Mouse (Mus musculus): ENCODE measurements around the gene Ern2. TPM values are rescaled to one million over a fixed set of nuclear protein-coding genes. Genes with fewer than 3 reads are reported as not detected.

The Ern2 gene
- total RNA-seq, 2 experiments from 2014 or later: not detected

DNA sequence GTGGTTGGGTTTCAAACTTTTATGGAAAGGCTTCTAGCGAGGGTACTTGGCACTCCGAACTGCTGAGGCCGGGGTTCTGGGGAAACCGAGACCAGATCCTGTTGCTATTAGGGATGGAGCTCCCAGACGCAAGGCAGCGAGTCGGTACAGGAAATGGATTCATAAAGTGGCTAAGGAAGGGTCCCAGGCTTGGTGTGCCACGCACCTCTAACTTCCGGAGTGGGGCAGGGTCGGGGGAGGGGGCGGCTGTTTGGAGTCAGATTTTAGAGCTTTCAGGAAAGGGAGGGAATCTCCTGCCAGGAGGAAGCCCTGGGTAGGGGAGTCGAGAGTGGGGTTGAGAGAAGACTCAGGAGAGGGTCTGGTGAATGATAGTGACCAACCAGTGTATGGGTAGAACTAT, 26.0 kb downstream of the Ern2 start:
- DNase-seq (ENCODE audit: low spot score in 2 of 2): no peak

DNA sequence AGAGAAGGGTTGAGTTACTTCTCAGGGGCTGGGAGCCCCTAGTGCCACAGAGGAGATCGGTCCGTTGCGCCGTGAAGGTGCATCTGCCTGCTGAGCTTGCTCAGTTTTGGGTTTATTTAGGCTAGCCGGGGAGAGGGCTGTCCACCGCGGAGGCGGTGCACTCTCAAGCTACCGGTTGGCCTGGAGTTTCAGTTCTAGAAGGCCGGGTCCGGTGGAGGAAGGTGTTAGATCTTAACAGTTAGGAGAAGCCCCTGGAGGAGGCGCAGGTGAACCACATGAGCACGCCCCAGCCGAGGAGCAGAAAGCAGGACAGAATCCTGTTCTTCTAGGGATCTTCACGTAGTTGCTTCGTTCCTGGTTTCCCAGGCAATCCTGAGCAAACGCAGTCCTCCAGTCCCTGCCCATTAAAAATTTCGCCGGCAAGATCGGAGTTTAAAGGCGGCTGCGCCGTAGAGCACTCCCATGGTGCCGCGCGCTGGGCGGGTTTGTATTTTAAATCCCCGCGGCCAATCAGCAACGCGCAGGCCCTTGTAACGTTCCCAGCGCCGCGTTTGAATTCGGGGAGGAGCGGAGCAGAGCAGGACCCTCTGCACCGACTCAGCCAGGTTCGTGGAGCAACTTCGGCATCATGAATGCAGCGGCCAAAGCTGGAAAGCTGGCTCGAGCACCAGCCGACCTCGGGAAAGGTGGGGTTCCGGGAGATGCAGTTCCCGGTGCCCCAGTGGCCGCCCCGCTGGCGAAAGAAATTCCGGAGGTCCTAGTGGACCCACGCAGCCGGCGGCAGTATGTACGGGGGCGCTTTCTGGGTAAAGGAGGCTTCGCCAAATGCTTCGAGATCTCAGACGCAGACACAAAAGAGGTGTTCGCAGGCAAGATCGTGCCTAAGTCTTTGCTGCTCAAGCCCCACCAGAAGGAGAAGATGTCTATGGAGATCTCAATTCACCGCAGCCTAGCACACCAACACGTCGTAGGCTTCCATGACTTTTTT, 26.8 kb downstream of the Ern2 start, which contains the start of gene Plk1:
Plk1 (plus strand) TSS at position 525 of the 988 bp plus-strand sequence.
- DNase-seq (ENCODE audit: low spot score in 2 of 2): peak; percentile 59 to 79

DNA sequence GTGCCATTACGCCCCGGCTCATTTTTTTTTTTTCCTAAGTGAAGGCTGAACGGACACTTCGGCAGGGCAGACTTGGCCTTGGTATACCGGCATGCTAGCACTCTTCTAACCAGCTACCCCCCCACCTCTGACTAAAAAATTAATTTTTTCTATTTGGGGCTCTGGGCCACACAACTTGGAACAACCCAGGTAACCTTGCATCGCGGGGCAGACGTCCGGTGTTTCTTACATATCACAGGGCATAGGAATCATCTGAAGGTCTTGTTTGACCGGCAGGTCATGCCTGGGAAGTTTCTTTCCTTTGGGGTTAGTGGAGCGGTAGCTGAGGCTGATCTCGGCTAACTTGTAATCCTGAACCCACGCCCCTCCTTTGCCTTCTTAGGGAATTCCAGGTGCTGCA, 27.5 kb downstream of the Ern2 start:
- DNase-seq (ENCODE audit: low spot score in 2 of 2): no peak

DNA sequence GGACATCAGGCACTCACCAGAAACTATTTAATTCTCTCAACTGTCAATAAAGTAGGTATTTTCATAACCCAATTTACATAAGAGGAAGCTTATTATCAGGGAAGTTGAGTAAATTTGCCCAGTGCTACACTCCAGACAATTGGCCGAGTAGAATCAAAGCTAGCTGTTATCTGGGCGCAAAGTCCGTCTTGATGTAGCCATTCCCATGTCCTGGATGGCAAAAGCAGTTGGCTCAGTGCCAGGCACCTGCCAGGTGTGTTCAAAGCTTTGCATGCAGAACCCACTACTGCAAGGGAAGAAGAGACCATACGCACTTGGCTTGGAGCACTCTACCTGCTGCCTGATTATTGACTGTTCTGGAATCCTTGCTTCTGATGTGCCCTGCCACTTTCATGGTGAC, 33.5 kb downstream of the Ern2 start:
- DNase-seq (ENCODE audit: low spot score in 2 of 2): no peak

DNA sequence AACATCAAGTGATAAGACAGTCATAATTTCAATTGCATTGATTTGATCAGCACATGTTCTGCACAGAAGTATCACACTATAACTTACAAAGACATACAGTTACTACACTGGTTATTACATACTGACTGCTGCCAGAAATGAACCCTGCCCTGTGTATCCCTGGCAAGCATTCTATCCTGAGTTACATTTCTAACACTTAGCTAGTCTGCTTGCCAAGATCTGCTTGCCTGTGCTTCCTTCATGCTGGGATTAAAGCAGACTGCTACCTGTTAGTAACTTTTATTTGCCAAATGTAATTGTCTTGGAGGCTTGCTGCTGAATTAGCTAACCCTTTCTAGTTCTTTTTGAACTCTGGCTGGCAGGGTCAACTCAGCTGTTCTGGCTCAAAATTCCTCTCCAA, 45.0 kb downstream of the Ern2 start:
- no peak for DNase-seq (ENCODE audit: low spot score in 2 of 2)

DNA sequence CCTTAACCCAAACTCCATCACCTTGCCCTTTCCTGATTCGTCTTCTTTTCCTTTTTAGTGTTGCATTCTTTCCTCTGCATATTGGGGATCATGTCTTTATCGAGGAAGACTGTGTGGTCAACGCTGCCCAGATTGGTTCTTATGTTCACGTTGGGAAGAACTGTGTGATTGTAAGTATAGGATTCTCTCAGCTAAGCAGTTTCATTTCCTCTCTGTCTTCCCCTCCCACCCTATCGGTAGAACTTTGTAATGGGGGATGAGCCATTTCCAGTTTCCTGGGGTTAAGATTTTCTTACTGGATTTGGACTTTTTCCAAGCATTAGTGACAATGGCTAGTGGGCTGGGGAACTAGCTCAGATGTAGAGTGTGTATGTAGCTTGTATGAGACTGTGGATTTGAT, 47.8 kb downstream of the Ern2 start:
- no peak for DNase-seq (ENCODE audit: low spot score in 2 of 2)

DNA sequence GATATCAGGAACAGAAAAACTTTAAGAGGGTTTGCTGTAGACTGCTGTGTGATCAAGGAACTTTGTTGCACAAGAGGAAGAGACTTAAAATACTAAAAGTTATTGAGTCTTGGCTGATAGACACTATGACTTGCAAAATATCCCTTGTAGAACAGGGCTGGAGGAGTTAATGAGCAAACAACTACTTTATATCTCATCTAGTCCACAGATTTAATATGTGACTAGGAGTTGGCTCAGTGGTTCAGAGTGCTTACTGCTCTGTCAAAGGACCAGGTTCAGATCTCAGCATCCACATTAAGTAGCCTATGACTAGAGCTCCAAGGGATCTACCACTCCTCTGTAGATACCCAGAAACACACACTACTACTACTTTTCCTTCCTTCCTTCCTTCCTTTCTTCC, 48.9 kb downstream of the Ern2 start:
- no peak for DNase-seq (ENCODE audit: low spot score in 2 of 2)

DNA sequence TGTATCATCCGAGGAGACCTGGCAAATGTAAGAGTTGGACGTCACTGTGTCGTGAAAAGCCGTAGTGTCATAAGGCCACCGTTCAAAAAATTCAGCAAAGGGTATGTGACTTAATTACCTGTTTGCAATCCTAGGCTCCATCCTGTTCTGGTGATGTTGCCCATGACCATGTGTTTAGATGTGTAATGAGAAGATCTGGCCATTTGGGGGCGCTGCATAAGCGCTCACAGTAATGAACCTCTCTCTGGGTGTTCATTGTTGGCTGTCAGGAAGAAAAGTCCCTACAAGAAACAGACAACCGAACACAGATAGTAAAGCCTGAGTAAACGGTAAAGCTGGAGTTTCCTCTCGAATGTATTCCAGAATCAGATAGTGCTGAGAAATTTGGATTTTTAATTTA, 50.9 kb downstream of the Ern2 start:
- no peak for DNase-seq (ENCODE audit: low spot score in 2 of 2)

DNA sequence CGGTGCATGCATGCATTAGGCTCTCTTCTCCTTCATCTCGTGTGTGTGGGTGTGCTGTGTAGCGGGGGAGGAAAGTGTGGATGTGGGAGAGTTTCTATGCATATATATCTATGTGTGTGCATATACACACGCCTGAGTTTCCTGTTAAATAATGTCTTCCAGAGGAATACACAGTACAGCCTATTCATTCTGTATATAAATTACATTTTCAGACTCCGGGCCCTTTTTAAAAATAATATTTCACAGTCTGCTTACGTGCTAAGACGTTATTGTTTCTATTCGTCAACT, 52.7 kb downstream of the Ern2 start:
- no peak for DNase-seq (ENCODE audit: low spot score in 2 of 2)

DNA sequence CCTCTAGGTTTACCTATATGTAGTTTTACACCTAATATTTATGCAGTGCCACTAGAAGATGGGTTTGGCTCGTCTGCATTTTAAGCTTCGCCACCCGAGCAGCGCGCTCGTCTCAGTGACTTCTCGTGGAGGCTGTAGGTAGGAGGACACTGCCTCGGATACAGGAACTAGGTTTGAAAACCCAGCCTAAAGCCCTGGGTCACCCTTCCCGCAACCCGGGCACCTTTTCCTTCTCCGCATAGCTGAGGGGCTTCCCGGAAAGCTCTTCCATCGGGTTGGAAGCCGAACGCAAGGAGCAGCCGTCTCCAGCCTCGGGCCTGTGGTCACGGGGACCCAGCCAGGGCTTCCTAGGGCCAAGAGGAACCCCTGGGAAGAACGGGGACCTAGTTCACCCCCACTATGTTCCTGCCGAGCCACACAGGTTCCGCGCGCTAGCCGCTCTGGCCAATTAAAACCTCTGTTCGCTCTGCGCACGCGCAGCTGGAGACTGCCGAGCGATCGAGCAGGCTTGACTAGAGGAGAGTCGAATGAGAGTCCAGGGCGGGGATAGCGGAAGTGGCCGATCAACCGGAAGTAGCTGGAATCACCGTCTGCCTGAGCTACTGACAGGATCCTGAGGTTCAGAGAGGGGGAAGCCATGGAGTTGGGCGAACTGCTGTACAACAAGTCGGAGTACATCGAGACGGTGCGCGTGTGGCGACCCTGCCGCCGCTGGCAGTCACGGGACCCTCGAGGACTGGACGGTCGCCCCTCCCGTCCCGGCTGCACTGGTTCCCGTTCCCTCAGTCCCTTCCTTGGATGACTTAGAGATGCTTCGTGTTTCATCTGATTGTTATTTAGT, 53.3 kb downstream of the Ern2 start, which contains the start of the genes Palb2 and Dctn5:
Palb2 (minus strand) TSS at position 489 of the 841 bp plus-strand sequence.
Dctn5 (plus strand) TSS at position 545 of the 841 bp plus-strand sequence.
- DNase-seq (ENCODE audit: low spot score in 2 of 2): peak; percentile 91 to 97

DNA sequence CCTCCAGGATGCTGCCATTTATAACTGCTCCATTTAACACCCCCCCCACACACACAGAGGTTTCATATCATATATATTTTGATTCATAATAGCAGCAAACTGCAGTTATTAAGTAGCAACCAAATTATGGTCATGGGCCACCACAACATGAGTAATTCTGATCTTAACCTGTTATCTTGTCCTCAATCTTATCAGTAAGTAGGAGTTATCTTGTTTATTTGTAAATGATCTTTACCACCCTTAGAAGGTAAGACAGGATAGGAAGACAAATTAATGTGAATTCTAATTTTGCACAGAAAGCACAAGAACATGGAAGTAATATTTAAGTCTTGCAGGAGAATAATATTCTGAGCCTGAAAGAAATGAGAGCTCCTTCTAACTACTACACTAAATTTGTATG, 54.2 kb downstream of the Ern2 start:
- DNase-seq (ENCODE audit: low spot score in 2 of 2): no peak

DNA sequence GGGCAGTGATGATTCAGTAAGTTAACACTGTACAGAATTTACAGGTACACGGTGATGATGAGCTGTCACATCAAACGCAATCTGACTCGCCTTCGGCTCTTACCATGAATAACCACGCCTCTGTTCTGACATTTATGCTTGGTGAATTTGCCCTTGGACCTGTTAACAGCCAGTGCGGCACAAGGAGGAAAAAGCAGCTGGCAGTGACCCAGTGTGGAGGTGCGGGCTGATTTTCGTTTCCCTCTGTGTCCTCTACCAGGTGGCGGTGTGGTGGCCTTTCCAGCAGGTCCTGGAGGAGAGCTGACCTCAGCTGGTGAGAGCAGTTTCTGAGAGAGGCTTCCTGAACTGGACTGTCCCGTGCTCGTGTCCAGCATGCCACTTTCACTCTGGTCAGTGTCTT, 59.1 kb downstream of the Ern2 start:
- no peak for DNase-seq (ENCODE audit: low spot score in 2 of 2)

DNA sequence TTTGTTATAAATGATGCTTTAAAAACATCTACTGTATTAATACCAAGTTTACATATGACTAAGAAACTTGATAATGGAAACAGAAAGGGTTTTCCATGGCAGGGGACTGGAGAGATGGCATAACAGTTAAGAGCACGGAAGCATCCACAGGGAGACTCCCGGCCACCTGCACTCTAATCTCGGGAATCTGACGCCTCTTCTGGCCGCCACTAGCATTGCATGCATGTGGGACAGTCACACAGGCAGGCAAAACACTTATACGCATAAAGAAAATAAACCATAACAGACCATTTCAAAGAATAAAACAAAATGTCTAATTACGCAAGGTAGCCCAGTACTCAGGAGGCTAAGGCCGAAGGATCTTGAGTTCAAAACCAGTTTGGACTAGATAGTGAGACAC, 60.4 kb downstream of the Ern2 start:
- DNase-seq (ENCODE audit: low spot score in 2 of 2): no peak

DNA sequence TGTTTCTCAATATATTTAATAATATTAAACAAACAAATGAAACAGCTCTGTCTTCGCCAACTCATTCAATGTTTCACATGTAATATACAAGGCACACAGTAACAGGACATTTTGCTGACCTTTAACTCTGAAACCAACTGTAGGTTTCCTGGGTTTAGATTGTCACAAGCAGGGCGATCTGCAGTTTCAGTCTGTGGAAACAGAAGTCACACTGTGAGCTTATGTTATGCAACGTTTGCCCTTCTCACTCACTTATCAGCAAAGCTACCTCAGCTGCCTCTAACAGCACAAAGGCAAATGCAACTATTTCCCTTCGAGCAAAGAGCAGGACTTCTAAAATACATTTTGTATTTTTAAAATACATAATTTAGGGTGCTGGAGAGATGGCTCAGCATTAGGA, 62.5 kb downstream of the Ern2 start:
- DNase-seq (ENCODE audit: low spot score in 2 of 2): no peak

Other genes with a start within 250 kb of the Ern2 start
- gene Cog7, start 204.5 kb downstream of the Ern2 start, total RNA-seq (2021): 10 to 100 TPM; 12.2 to 14.0 TPM
- 10 to 100 TPM; 47.7 to 52.9 TPM for gene Gga2, start 165.0 kb downstream of the Ern2 start, total RNA-seq (2021)
- gene Ubfd1, start 119.0 kb downstream of the Ern2 start, total RNA-seq (2021): 10 to 100 TPM; 53.0 to 57.4 TPM
- 10 to 100 TPM; 13.2 to 14.1 TPM for gene Ears2, start 118.9 kb downstream of the Ern2 start, total RNA-seq (2021)
- gene Ndufab1, start 84.3 kb downstream of the Ern2 start, total RNA-seq (2021): 100 to 1,000 TPM; 476 to 560 TPM
- gene Palb2, start 53.2 kb downstream of the Ern2 start, total RNA-seq (2021): 1 to 10 TPM; 2.0 to 2.4 TPM
- gene Dctn5, start 53.2 kb downstream of the Ern2 start, total RNA-seq (2021): 10 to 100 TPM; 51.9 to 52.1 TPM
- 10 to 100 TPM; 15.1 to 18.8 TPM for gene Plk1, start 26.8 kb downstream of the Ern2 start, total RNA-seq (2021)
- gene Chp2, start 33.3 kb upstream of the Ern2 start, total RNA-seq (2021): 1 to 10 TPM; 5.1 to 5.4 TPM
- 1 to 10 TPM; 4.4 to 5.8 TPM for gene Prkcb, start 102.5 kb upstream of the Ern2 start, total RNA-seq (2021)